Mouse (Mus musculus) midbrain, embryonic 10.5 days (tissue): ENCODE measurements at regions not wholly inside any gene's neighbourhood (a gene's known extent, or its start where the extent isn't known, plus 50 kb on each side); places are given as distances from the start of the nearest gene placed in this dataset.

Source experiments
- DNase-seq: peaks from one replicate; pipeline ENCODE4 v3.0.0-alpha.2; 2017; ENCODE audit warnings: low spot score
- H3K27ac ChIP-seq: fragments of 300-500 bp; sonication (generic); replicated peaks from 2 replicates; pipeline ENCODE4 v1.5.1; 2016; ENCODE audit warnings: mild to moderate bottlenecking
- H3K27me3 ChIP-seq: fragments of 300-500 bp; sonication (generic); 2 replicates; pipeline ENCODE4 v1.6.1; 2016; ENCODE audit warnings: low read depth, mild to moderate bottlenecking; ENCODE audit not compliant: poor library complexity, severe bottlenecking
- H3K36me3 ChIP-seq: fragments of 300-500 bp; sonication (generic); 2 replicates; pipeline ENCODE4 v1.6.1; 2016; ENCODE audit warnings: mild to moderate bottlenecking, moderate library complexity
- H3K4me1 ChIP-seq: fragments of 300-500 bp; sonication (generic); 2 replicates; pipeline ENCODE4 v1.6.1; 2016
- H3K4me3 ChIP-seq: fragments of 300-500 bp; sonication (generic); 2 replicates; pipeline ENCODE4 v1.5.1; 2016; ENCODE audit warnings: mild to moderate bottlenecking, moderate library complexity
- H3K9me3 ChIP-seq: fragments of 300-500 bp; sonication (generic); replicated peaks from 2 replicates; pipeline ENCODE4 v1.6.1; 2016; ENCODE audit warnings: mild to moderate bottlenecking
- WGBS: fragments of 180-500 bp; shearing (Covaris S2); methylation state at CpG from one replicate; pipeline ENCODE4 v1.1.7; 2016; 5-methylcytosine and 5-hydroxymethylcytosine counted together

DNA sequence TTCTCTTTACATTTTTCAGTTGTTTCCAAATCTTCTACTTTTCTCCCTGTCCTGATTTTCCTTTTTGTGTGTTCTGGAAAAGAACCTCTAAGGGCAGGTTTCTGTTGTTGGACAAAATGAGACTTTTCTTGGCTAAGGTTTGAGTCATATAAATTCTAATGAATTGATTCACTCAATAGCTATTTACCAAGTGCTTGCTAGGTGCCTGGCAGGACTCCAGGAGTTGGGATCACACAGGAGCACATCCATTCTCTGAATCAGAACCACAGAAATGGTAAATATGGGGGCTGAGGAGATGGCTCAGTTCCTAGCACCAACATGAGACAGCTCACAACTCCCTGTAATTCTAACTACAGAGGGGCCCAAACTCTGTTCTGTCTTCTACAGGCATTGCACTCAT lies 67.4 kb upstream of the Nyx start:
- Histone ChIP-seq H3K27me3 (peaks cover 29% of the 10 kb centered on the region), H3K4me3 (no peak overlapping the region), H3K9me3 (no peaks in the 10 kb centered on the region), H3K4me1 (no peaks in the 10 kb centered on the region), H3K27ac (no peak overlapping the region), H3K36me3 (no peaks in the 10 kb centered on the region)
- no peak for DNase-seq

- WGBS: 84% methylated on average over 2 of the region's 2 CpGs
- Histone ChIP-seq H3K4me1 (no peaks in the 10 kb centered on the region), H3K27me3 (peaks cover 95% of the 10 kb centered on the region), H3K9me3 (no peaks in the 10 kb centered on the region), H3K27ac (no peak overlapping the region), H3K36me3 (no peaks in the 10 kb centered on the region), H3K4me3 (no peak overlapping the region)
- no peak for DNase-seq
Observed at GRCm38 (mm10) chrX:13412726-13413125, 53.2 kb upstream of the Nyx start.

- no peak overlapping the region for H3K4me3 ChIP-seq
- H3K9me3 ChIP-seq: no peaks in the 10 kb centered on the region
- no peak for DNase-seq
- no peaks in the 10 kb centered on the region for H3K36me3 ChIP-seq
- peaks cover 95% of the 10 kb centered on the region for H3K27me3 ChIP-seq
- H3K27ac ChIP-seq: no peak overlapping the region
- 89% methylated on average over 3 of the region's 3 CpGs for WGBS
- H3K4me1 ChIP-seq: no peaks in the 10 kb centered on the region
Observed at GRCm38 (mm10) chrX:13413135-13413534, 52.8 kb upstream of the Nyx start.
